Mouse (Mus musculus): ENCODE results near the gene Cd7.

GRCm38 (mm10) chr11:121019501-121019900 lies 19.7 kb downstream of the Cd7 start:
- TF ChIP-seq CTCF (conservative IDR thresholded peaks at IDR 0.05; ENCODE audit: low read length) (no peak), NANOG (IDR thresholded peaks at IDR 0.05; ENCODE audit: borderline replicate concordance, low read length) (no peak), POU5F1 (IDR thresholded peaks at IDR 0.05; ENCODE audit: borderline replicate concordance, low read length) (no peak)
